Mouse (Mus musculus) intestine, embryonic 15.5 days (tissue): ENCODE results near the gene Mdm4. TPM values are rescaled to one million over a fixed set of nuclear protein-coding genes. Genes with fewer than 3 reads are reported as not detected.
"Not testable (repeated sequence)": the region's sequence is repeated elsewhere in the genome, so short reads cannot be mapped to it uniquely, and the experiment has no call there.

Source experiments
- ATAC-seq: fragments of 200-750 bp; cut with Nextera tagmentation; 2 replicates; pipeline ENCODE4 v1.8.0; 2017; ENCODE audit warnings: moderate TSS enrichment, moderate library complexity
- H3K27ac ChIP-seq: fragments of 300-500 bp; sonication (generic); 2 replicates; pipeline ENCODE4 v1.5.1; 2015; ENCODE audit warnings: mild to moderate bottlenecking, inconsistent platforms
- H3K27me3 ChIP-seq: fragments of 300-500 bp; sonication (generic); replicated peaks from 2 replicates; pipeline ENCODE4 v1.6.1; 2015; ENCODE audit warnings: inconsistent platforms
- H3K36me3 ChIP-seq: fragments of 300-500 bp; sonication (generic); 2 replicates; pipeline ENCODE4 v1.6.1; 2015; ENCODE audit warnings: inconsistent platforms
- H3K4me1 ChIP-seq: fragments of 300-500 bp; sonication (generic); replicated peaks from 2 replicates; pipeline ENCODE4 v1.6.1; 2015; ENCODE audit warnings: inconsistent platforms
- H3K4me2 ChIP-seq: fragments of 300-500 bp; sonication (generic); replicated peaks from 2 replicates; pipeline ENCODE4 v1.6.1; 2015; ENCODE audit warnings: mild to moderate bottlenecking, inconsistent platforms
- H3K4me3 ChIP-seq: fragments of 300-500 bp; sonication (generic); replicated peaks from 2 replicates; pipeline ENCODE4 v1.5.1; 2015; ENCODE audit warnings: inconsistent platforms
- H3K9ac ChIP-seq: fragments of 300-500 bp; sonication (generic); 2 replicates; pipeline ENCODE4 v1.6.1; 2015; ENCODE audit warnings: inconsistent platforms
- H3K9me3 ChIP-seq: fragments of 300-500 bp; sonication (generic); 2 replicates; pipeline ENCODE4 v1.6.1; 2016; ENCODE audit warnings: inconsistent platforms
- WGBS: fragments of 180-500 bp; shearing (Covaris S2); methylation state at CpG from one replicate; pipeline ENCODE4 v1.1.7; 2015; 5-methylcytosine and 5-hydroxymethylcytosine counted together
- polyA plus RNA-seq: library from polyadenylated mRNA; unstranded; fragments of >200 nt; fragmentation: Nextera tagmentation; extraction: Ambion mirVana; gene quantifications from 2 replicates; pipeline ENCODE4 v1.2.1, GENCODE M21; 2015

Mdm4 gene
- polyA plus RNA-seq, 1 experiment from 2014 or later = 27.1 TPM

DNA sequence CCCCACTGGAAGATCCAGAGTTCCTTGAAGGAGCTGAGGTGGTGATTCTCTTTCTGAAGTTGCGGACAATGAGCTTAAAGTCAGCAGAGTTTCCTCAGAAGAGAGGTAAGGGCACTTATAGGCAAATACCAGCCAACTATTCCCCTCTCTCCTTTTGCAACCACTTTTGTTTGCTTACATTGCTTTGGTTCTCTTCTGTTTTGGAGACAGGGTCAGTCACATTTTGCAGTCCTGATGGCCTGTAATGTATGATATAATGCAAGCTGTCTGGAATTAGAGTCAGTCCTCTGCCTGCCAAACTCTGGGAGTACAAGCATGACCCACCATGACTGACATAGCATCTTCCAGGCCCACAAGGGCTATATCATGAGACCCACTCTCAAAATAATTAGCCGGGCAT is 3.2 kb downstream of the Mdm4 start:
- no peak overlapping the region for H3K27ac ChIP-seq
- H3K4me2 ChIP-seq = no peak overlapping the region
- H3K4me1 ChIP-seq = 0 out of 2 replicates have a peak, but pooled peaks cover 3% of the 10 kb centered on the region
- H3K27me3 ChIP-seq = no peaks in the 10 kb centered on the region
- ATAC-seq = no peak
- no peak overlapping the region for H3K9ac ChIP-seq
- no peak overlapping the region for H3K4me3 ChIP-seq
- H3K36me3 ChIP-seq = no peaks in the 10 kb centered on the region
- no peaks in the 10 kb centered on the region for H3K9me3 ChIP-seq
- 94% methylated on average over 2 of the region's 2 CpGs for WGBS

DNA sequence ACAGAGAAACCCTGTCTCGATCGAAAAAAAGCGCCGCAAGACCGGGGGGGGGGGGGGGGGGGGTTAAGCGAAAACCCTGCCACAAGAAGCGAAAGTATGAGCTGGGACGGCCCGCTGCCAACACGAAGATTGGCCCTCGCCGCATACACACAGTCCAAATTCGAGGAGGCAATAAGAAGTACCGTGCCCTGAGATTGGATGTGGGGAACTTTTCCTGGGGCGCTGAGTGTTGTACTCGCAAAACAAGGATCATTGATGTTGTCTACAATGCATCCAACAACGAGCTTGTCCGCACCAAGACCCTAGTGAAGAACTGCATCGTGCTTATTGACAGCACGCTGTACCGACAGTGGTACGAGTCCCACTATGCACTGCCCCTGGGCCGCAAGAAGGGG is 4.6 kb downstream of the Mdm4 start:
- not testable (repeated sequence) for H3K27me3 ChIP-seq, H3K4me1 ChIP-seq, ATAC-seq, H3K36me3 ChIP-seq, H3K9me3 ChIP-seq
- Histone ChIP-seq H3K4me3 (peak overlapping the region; percentile 94), H3K4me2 (peak overlapping the region; percentile 46), H3K27ac (peak overlapping the region; percentile 90), H3K9ac (0 out of 2 replicates have a peak overlapping the region, but pooled peaks have one; percentile 43)
- WGBS = 26% methylated on average over 22 of the region's 23 CpGs

DNA sequence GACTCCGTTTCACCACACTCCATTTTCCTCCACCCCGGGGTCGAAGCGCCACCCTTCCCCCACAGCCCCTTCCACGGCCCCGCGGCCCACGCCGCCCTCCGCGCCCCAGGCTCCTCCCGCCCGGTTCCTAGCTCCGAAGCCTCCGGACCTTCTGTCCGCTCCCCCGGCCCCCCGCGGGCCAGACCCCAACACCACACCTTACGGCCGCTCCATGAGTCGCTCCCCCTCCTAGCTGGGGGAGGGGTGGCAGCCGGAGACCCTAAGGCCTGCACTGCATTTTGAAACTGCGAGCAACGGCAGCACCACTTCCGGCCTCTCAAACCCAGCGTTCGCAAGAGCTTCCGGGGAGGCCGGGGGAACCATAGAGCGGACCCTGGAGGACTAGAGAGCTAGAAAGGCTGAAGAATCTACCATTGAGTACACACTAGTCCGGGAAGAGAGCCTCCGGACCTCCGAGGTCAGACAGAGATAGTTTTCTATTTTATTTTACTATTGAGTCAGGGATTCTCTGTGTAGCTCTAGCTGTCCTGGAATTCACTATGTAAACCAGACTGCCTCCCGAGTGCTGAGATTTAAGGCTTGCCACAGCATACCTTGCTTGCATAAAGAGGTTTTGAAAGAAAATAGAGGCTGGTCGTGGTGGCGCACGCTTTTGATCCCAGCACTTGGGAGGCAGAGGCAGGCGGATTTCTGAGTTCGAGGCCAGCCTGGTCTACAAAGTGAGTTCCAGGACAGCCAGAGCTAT is 5.1 kb downstream of the Mdm4 start:
- Histone ChIP-seq H3K27ac (peak overlapping the region; percentile 90), H3K4me2 (peak overlapping the region; percentile 56), H3K4me1 (0 out of 2 replicates have a peak, but pooled peaks cover 7% of the 10 kb centered on the region), H3K4me3 (peak overlapping the region; percentile 94), H3K36me3 (no peaks in the 10 kb centered on the region), H3K9ac (peak overlapping the region; percentile 99), H3K9me3 (no peaks in the 10 kb centered on the region), H3K27me3 (no peaks in the 10 kb centered on the region)
- peak; percentile 97 for ATAC-seq
- under 1% methylated on average over 40 of the region's 40 CpGs for WGBS

DNA sequence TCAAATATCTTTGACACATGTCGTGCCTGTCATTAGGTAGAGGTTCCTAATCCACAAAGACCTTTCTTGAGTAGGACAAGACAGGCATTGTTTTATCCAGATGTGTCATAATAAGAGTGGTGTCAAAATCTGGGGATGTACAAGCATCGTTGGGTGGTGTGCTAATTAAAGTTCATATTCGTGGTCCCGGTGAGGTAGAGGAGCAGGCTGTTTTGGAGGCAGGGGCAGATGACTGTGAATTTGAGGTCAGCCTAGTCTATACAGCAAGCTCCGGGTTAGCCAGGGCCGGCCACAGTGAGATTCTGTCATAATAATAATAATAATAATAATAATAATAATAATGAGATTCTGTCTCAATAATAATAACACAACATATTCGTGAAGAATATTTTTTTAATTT is 5.9 kb downstream of the Mdm4 start:
- H3K27me3 ChIP-seq = no peaks in the 10 kb centered on the region
- no peaks in the 10 kb centered on the region for H3K36me3 ChIP-seq
- peak overlapping the region; percentile 90; the same call in 1 of the 2 replicates for H3K27ac ChIP-seq
- H3K9ac ChIP-seq = peak overlapping the region; percentile 99
- WGBS = 30% methylated on average over 7 of the region's 7 CpGs
- 0 out of 2 replicates have a peak, but pooled peaks cover 9% of the 10 kb centered on the region for H3K4me1 ChIP-seq
- peak overlapping the region; percentile 56 for H3K4me2 ChIP-seq
- no peak for ATAC-seq
- peak overlapping the region; percentile 94 for H3K4me3 ChIP-seq
- H3K9me3 ChIP-seq = no peaks in the 10 kb centered on the region

DNA sequence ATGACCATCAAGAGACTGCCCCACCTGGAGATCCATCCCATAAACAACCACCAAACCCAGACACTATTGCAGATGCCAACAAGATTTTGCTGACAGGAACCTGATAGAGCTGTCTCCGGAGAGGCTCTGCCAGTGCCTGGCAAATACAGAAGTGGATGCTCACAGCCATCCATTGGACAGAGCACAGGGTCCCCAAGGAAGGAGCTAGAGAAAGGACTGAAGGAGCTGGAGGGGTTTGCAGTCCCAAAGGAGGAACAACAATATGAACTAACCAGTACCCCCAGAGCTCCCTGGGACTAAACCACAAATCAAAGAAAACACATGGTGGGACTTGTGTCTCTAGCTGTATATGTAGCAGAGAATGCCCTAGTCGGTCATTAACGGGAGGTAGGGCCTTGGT is 6.6 kb downstream of the Mdm4 start:
- H3K4me1 ChIP-seq, H3K27ac ChIP-seq, H3K9ac ChIP-seq, H3K9me3 ChIP-seq, H3K4me3 ChIP-seq, ATAC-seq, H3K27me3 ChIP-seq, H3K36me3 ChIP-seq: not testable (repeated sequence)
- 90% methylated on average over 3 of the region's 3 CpGs for WGBS
- peak overlapping the region; percentile 56 for H3K4me2 ChIP-seq

DNA sequence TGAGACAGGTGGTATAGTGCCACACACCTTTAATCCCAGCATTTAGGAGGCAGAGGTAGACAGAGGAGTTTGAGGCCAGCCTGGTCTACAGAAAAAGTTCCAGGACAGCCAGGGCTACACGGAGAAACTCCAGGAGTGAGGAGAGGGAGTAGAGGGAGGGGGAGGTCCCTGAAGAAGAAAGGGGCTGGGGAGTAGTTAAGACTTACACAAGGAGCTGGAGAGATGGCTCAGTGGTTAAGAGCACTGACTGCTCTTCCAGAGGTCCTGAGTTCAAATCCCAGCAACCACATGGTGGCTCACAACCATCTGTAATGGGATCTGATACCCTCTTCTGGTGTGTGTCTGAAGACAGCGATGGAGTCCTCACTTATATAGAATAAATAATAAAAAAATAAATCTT is 8.4 kb downstream of the Mdm4 start:
- not testable (repeated sequence) for H3K27me3 ChIP-seq, H3K9me3 ChIP-seq, H3K4me3 ChIP-seq, H3K27ac ChIP-seq, ATAC-seq, H3K9ac ChIP-seq, H3K36me3 ChIP-seq, H3K4me2 ChIP-seq, H3K4me1 ChIP-seq
- WGBS = 100% methylated on average over 2 of the region's 2 CpGs

DNA sequence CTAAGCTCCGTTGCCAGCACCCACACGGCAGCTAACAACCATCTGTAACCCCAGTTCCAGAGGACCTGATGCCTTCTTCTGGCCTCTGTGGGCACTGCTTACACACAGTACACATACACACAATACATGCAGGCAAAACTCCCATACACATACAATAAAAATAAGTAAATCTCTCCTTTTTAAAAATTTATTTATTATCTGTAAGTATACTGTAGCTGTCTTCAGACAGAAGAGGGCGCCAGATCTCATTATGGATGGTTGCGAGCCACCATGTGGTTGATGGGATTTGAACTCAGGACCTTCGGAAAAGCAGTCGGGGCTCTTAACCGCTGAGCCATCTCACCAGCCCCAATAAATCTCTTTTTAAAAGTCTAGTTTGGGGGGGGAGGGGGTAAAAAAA is 9.0 kb downstream of the Mdm4 start:
- Histone ChIP-seq H3K4me3 (no peak overlapping the region), H3K4me1 (0 out of 2 replicates have a peak, but pooled peaks cover 9% of the 10 kb centered on the region), H3K27me3 (no peaks in the 10 kb centered on the region), H3K4me2 (no peak overlapping the region), H3K9me3 (no peaks in the 10 kb centered on the region), H3K36me3 (no peaks in the 10 kb centered on the region; the same call in 1 of the 2 replicates), H3K9ac (no peak overlapping the region), H3K27ac (no peak overlapping the region)
- WGBS = 91% methylated on average over 7 of the region's 7 CpGs
- no peak for ATAC-seq

DNA sequence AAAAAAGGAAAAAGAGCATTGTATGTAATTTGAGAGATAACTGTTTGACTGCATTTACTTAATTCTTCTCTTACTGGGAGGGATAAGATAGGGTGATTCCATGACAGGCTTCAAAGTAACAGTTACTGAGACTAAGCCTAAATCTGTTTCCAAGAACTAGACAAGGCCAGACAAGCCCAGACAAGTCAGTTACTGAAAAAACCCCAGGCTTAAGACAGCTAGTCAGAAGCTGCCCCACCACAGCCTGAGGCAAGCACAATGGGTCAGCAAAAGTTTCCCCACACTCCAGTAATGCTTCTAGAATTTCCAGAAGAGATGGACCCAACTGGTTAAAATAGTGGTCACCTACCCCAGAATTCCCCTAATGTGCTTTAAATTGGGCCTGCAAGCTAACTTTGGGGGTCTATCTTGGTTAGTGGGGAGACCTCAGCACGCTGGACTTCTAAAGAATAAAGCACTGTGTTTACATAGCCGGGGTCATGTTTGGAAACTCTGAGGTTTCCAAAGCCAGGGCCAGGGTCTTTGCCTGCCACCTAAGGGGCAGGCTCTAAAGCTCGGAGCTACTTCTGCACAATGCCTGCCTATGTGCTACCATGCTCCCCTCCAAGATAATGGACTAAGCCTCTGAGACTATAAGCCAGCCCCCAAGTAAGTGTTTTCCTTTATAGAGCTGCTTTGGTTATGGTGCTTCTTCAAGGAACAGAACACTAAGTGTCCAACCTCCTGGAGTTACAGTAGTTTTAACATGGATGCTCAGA is 10.0 kb downstream of the Mdm4 start:
- no peak for ATAC-seq
- Histone ChIP-seq H3K27ac (no peak overlapping the region), H3K9me3 (no peaks in the 10 kb centered on the region), H3K4me3 (no peak overlapping the region), H3K9ac (no peak overlapping the region), H3K4me1 (0 out of 2 replicates have a peak, but pooled peaks cover 9% of the 10 kb centered on the region), H3K27me3 (no peaks in the 10 kb centered on the region), H3K4me2 (no peak overlapping the region), H3K36me3 (no peaks in the 10 kb centered on the region; the same call in 1 of the 2 replicates)
- WGBS = 46% methylated on average over 3 of the region's 3 CpGs

DNA sequence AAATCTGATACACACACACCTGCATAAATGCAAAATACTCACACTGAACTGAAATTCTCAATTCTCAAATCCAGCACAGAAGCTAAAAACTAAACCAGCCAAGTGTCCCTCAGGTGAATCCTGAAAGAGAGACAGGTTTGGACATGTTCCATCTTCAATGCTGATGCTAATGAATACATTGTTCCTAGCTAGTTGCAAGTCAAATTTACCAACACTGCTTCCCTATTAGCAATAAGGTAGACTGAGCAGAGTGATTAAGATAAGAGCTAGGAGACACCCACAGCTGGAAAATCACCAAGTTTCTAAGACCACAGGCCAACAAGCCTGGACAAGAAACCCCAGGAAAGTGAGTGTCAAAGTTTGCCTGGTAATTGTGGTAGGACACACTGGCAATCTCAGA is 11.0 kb downstream of the Mdm4 start:
- peaks cover 2% of the 10 kb centered on the region; the same call in 1 of the 2 replicates for H3K36me3 ChIP-seq

DNA sequence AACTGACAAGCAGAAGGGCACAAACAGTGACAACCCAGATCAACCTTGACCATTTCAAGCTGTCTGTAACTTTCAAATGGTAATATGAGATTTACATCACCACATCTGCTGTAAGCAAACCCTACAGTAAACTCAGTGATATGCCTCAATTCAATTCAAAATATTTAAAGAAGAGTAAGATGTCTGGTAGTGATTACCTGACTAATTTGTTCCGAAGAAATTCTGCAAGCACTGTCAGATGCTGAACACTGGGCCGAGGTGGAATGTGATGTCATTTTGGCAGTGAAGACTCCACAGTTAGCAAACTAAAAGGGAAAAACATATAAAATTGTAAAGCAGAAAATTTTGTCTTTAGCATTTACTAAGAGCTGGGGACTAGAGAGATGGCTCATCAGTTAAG is 11.8 kb downstream of the Mdm4 start:
- Histone ChIP-seq H3K27me3 (no peaks in the 10 kb centered on the region), H3K9ac (no peak overlapping the region), H3K4me1 (0 out of 2 replicates have a peak, but pooled peaks cover 6% of the 10 kb centered on the region), H3K9me3 (no peaks in the 10 kb centered on the region), H3K36me3 (peaks cover 6% of the 10 kb centered on the region; the same call in 1 of the 2 replicates), H3K27ac (no peak overlapping the region), H3K4me2 (no peak overlapping the region), H3K4me3 (no peak overlapping the region)
- ATAC-seq = no peak
- 88% methylated on average over 2 of the region's 2 CpGs for WGBS

More for the DNA sequence above, 11.0 kb downstream of the Mdm4 start:
- Histone ChIP-seq H3K4me1 (0 out of 2 replicates have a peak, but pooled peaks cover 9% of the 10 kb centered on the region), H3K27ac (no peak overlapping the region), H3K4me2 (no peak overlapping the region), H3K27me3 (no peaks in the 10 kb centered on the region), H3K4me3 (no peak overlapping the region), H3K9me3 (no peaks in the 10 kb centered on the region), H3K9ac (no peak overlapping the region)
- ATAC-seq = no peak

DNA sequence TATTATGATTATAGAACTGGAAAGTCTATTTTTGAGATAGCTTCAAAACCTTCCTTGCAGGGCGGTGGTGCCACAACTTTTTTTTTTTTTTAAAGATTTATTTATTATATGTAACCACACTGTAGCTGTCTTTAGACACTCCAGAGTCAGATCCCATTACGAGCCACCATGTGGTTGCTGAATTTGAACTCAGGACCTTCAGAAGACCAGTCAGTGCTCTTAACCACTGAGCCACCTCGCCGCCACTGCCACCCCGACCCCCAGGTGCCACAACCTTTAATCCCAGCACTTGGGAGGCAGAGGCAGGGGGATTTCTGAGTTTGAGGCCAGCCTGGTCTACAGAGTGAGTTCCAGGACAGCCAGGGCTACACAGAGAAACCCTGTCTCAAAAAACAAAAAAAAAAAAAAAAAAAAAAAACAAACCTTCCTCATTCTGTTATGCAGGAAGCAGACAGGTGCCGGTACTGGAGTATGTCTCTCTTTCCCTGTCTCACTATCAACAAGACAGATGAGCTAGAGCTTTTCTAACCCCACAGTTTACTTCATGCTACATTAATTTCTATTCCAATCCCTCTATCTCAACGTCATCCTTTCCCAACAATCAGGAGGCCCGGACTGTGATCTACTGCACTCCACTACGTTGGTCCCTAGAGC is 13.5 kb downstream of the Mdm4 start:
- no peak overlapping the region for H3K27ac ChIP-seq
- peaks cover 6% of the 10 kb centered on the region; the same call in 1 of the 2 replicates for H3K36me3 ChIP-seq
- no peak for ATAC-seq
- H3K4me2 ChIP-seq = no peak overlapping the region
- 92% methylated on average over 9 of the region's 9 CpGs for WGBS
- H3K4me3 ChIP-seq = no peak overlapping the region
- 0 out of 2 replicates have a peak, but pooled peaks cover 6% of the 10 kb centered on the region for H3K4me1 ChIP-seq
- no peaks in the 10 kb centered on the region for H3K27me3 ChIP-seq
- no peaks in the 10 kb centered on the region for H3K9me3 ChIP-seq
- no peak overlapping the region for H3K9ac ChIP-seq

DNA sequence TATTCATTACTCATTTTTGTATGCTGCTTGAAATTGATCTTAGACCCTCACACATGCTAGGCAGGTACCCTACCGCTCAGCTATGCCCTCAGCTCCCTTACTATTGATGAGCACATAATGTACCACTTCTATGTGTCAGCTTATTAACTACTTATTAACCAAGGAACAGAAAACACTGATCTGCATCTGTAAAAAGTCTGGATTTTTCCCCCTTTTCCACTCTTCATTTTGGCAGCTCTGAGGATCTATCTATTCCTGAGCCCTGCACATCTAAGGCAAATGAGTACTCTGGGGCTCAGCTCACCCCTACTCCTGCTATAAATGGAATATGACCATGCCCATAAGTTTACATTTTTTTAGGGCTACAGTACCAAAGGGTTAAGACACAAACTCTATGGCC is 16.2 kb downstream of the Mdm4 start:
- no peak overlapping the region for H3K27ac ChIP-seq
- ATAC-seq = no peak

More for the DNA sequence above, 16.2 kb downstream of the Mdm4 start:
- H3K4me1 ChIP-seq = no peaks in the 10 kb centered on the region
- no peak overlapping the region for H3K4me3 ChIP-seq
- peaks cover 14% of the 10 kb centered on the region for H3K36me3 ChIP-seq
- no peak overlapping the region for H3K9ac ChIP-seq
- no peaks in the 10 kb centered on the region for H3K9me3 ChIP-seq
- no peak overlapping the region for H3K4me2 ChIP-seq
- 87% methylated on average over 1 of the region's 1 CpGs for WGBS
- H3K27me3 ChIP-seq = no peaks in the 10 kb centered on the region
